Mouse (Mus musculus) lung, postnatal 0 days (tissue): ENCODE measurements around the gene Pik3cd.

Source experiments
- CTCF ChIP-seq: IDR thresholded peaks from 2 replicates; pipeline ENCODE4 v1.5.1; 2016; ENCODE audit warnings: antibody characterized with exemption, mild to moderate bottlenecking
- EP300 ChIP-seq: IDR thresholded peaks from 2 replicates; pipeline ENCODE4 v1.6.1; 2016; ENCODE audit warnings: antibody characterized with exemption, mild to moderate bottlenecking, control low read depth

GRCm38 (mm10) chr4:149671175-149671574 is 31.2 kb downstream of the Pik3cd start:
- TF ChIP-seq EP300, result no peak
- TF ChIP-seq CTCF, result no peak
